Mouse (Mus musculus) CH12.LX (cell line): ENCODE data around the gene Chrnb1.

Experiments used
- EP300 ChIP-seq: IDR thresholded peaks from 2 replicates; pipeline ENCODE4 v1.6.1; 2011; ENCODE audit warnings: low read length, improper control_type of control experiment
- POLR2A ChIP-seq: IDR thresholded peaks from 2 replicates; pipeline ENCODE4 v1.6.1; 2011; ENCODE audit warnings: low read depth, mild to moderate bottlenecking, improper control_type of control experiment, low read length
- TCF12 ChIP-seq: IDR thresholded peaks from 2 replicates; pipeline ENCODE4 v1.6.1; 2014; ENCODE audit warnings: low read depth, mild to moderate bottlenecking, inconsistent platforms, low read length, improper control_type of control experiment
- UBTF ChIP-seq: IDR thresholded peaks from 2 replicates; pipeline ENCODE4 v1.6.1; 2012; ENCODE audit warnings: low read depth, mild to moderate bottlenecking, inconsistent platforms, low read length, improper control_type of control experiment, moderate library complexity
- USF2 ChIP-seq: conservative IDR thresholded peaks from 2 replicates; pipeline ENCODE4 v1.6.1; 2011; ENCODE audit warnings: low read depth, low read length, improper control_type of control experiment

- TF ChIP-seq EP300, result no peak
- TF ChIP-seq USF2, result no peak
- no peak for TF ChIP-seq UBTF
- no peak for TF ChIP-seq TCF12
- TF ChIP-seq POLR2A, result no peak
Measured at GRCm38 (mm10) chr11:69766872-69767624, 28.7 kb downstream of the Chrnb1 start.
